Mouse (Mus musculus): ENCODE results near the gene Mybpc1. TPM values are rescaled to one million over a fixed set of nuclear protein-coding genes. Genes with fewer than 3 reads are reported as not detected.

Mybpc1 gene
- polyA plus RNA-seq, 1 experiment from 2014 or later = 0.46 TPM

Other genes with a start within 250 kb of the Mybpc1 start
- 0.64 and 0.86 TPM in 2 replicates for gene Dram1, start 226.1 kb downstream of the Mybpc1 start, polyA plus RNA-seq (2016; fragmentation: Nextera tagmentation; extraction: Ambion mirVana)
- 7.3 and 8.2 TPM in 2 replicates for gene Gnptab, start 226.0 kb downstream of the Mybpc1 start, polyA plus RNA-seq (2016; fragmentation: Nextera tagmentation; extraction: Ambion mirVana)
- gene Sycp3, start 145.6 kb downstream of the Mybpc1 start, polyA plus RNA-seq (2016; fragmentation: Nextera tagmentation; extraction: Ambion mirVana) = 0.16 TPM in 1 of 2 replicates, not detected in the other
- gene Chpt1, start 101.1 kb downstream of the Mybpc1 start, polyA plus RNA-seq (2016; fragmentation: Nextera tagmentation; extraction: Ambion mirVana) = 7.0 and 8.2 TPM in 2 replicates
- 3.5 and 5.8 TPM in 2 replicates for gene Spic, start 79.9 kb upstream of the Mybpc1 start, polyA plus RNA-seq (2016; fragmentation: Nextera tagmentation; extraction: Ambion mirVana)
- gene Arl1, start 125.7 kb upstream of the Mybpc1 start, polyA plus RNA-seq (2016; fragmentation: Nextera tagmentation; extraction: Ambion mirVana) = 75.3 and 77.7 TPM in 2 replicates
- gene Utp20, start 221.7 kb upstream of the Mybpc1 start, polyA plus RNA-seq (2016; fragmentation: Nextera tagmentation; extraction: Ambion mirVana) = 15.5 and 17.2 TPM in 2 replicates